Mouse (Mus musculus) stomach, embryonic 16.5 days (tissue): ENCODE results near the gene Top3a. TPM values are rescaled to one million over a fixed set of nuclear protein-coding genes. Genes with fewer than 3 reads are reported as not detected.
A peak's percentile ranks its signal among the peaks of the same experiment; 100 is the strongest.

Source experiments
- ATAC-seq: fragments of 200-750 bp; cut with Nextera tagmentation; 2 replicates; pipeline ENCODE4 v1.8.0; 2017; ENCODE audit warnings: moderate number of reproducible peaks, moderate TSS enrichment; ENCODE audit not compliant: insufficient read depth, low FRiP score
- H3K27ac ChIP-seq: fragments of 300-500 bp; sonication (generic); 2 replicates; pipeline ENCODE4 v1.5.1; 2014; ENCODE audit warnings: low read length
- H3K27me3 ChIP-seq: fragments of 300-500 bp; sonication (generic); 2 replicates; pipeline ENCODE4 v1.6.1; 2014; ENCODE audit warnings: low read length, control low read depth, mixed read lengths; ENCODE audit not compliant: control insufficient read depth, insufficient read depth
- H3K36me3 ChIP-seq: fragments of 300-500 bp; sonication (generic); 2 replicates; pipeline ENCODE4 v1.6.1; 2014; ENCODE audit warnings: low read length; ENCODE audit not compliant: control insufficient read depth, insufficient read depth
- H3K4me1 ChIP-seq: fragments of 300-500 bp; sonication (generic); 2 replicates; pipeline ENCODE4 v1.6.1; 2014; ENCODE audit warnings: low read length, control low read depth, mixed read lengths; ENCODE audit not compliant: control insufficient read depth, insufficient read depth
- H3K4me2 ChIP-seq: fragments of 300-500 bp; sonication (generic); 2 replicates; pipeline ENCODE4 v1.6.1; 2014; ENCODE audit warnings: low read depth, low read length, mixed read lengths
- H3K4me3 ChIP-seq: fragments of 300-500 bp; sonication (generic); replicated peaks from 2 replicates; pipeline ENCODE4 v1.5.1; 2014; ENCODE audit warnings: mild to moderate bottlenecking, low read length
- H3K9ac ChIP-seq: fragments of 300-500 bp; sonication (generic); 2 replicates; pipeline ENCODE4 v1.6.1; 2014; ENCODE audit warnings: low read length
- H3K9me3 ChIP-seq: fragments of 300-500 bp; sonication (generic); replicated peaks from 2 replicates; pipeline ENCODE4 v1.6.1; 2016; ENCODE audit warnings: low read length, control low read depth; ENCODE audit not compliant: control insufficient read depth
- WGBS: fragments of 180-500 bp; shearing (Covaris S2); extraction: QIAGEN DNeasy Blood & Tissue Kit; methylation state at CpG from one replicate; pipeline ENCODE4 v1.1.7; 2014; 5-methylcytosine and 5-hydroxymethylcytosine counted together
- polyA plus RNA-seq: library from polyadenylated mRNA; unstranded; fragments of >200 nt; fragmentation: Nextera tagmentation; extraction: Ambion mirVana; gene quantifications from 2 replicates; pipeline ENCODE4 v1.2.1, GENCODE M21; 2015

Gene Top3a
- polyA plus RNA-seq, 1 experiment from 2014 or later = 13.0 TPM

GRCm38 (mm10) chr11:60711218-60711617 lies 65.9 kb downstream of the Top3a start:
- no peak overlapping the region for H3K4me2 ChIP-seq
- peaks cover 5% of the 10 kb centered on the region; the same call in 1 of the 2 replicates for H3K4me1 ChIP-seq
- WGBS = 92% methylated on average over 17 of the region's 17 CpGs
- no peak for ATAC-seq
- peaks cover 42% of the 10 kb centered on the region for H3K36me3 ChIP-seq
- H3K27ac ChIP-seq = no peak overlapping the region
- H3K9ac ChIP-seq = no peak overlapping the region
- no peaks in the 10 kb centered on the region for H3K27me3 ChIP-seq
- no peaks in the 10 kb centered on the region for H3K9me3 ChIP-seq
- H3K4me3 ChIP-seq = no peak overlapping the region

GRCm38 (mm10) chr11:60709481-60710465 lies 67.4 kb downstream of the Top3a start:
- WGBS = 90% methylated on average over 45 of the region's 45 CpGs
- H3K4me2 ChIP-seq = no peak overlapping the region
- H3K4me3 ChIP-seq = no peak overlapping the region
- H3K27ac ChIP-seq = no peak overlapping the region
- peaks cover 42% of the 10 kb centered on the region for H3K36me3 ChIP-seq
- no peaks in the 10 kb centered on the region for H3K27me3 ChIP-seq
- H3K9ac ChIP-seq = no peak overlapping the region
- no peak for ATAC-seq
- H3K9me3 ChIP-seq = no peaks in the 10 kb centered on the region
- H3K4me1 ChIP-seq = peaks cover 5% of the 10 kb centered on the region; the same call in 1 of the 2 replicates

- H3K4me3 ChIP-seq = no peak overlapping the region
- H3K9ac ChIP-seq = no peak overlapping the region
- 87% methylated on average over 10 of the region's 10 CpGs for WGBS
- H3K9me3 ChIP-seq = no peaks in the 10 kb centered on the region
- no peak overlapping the region for H3K27ac ChIP-seq
- peaks cover 5% of the 10 kb centered on the region; the same call in 1 of the 2 replicates for H3K4me1 ChIP-seq
- no peaks in the 10 kb centered on the region for H3K27me3 ChIP-seq
- no peak overlapping the region for H3K4me2 ChIP-seq
- ATAC-seq = no peak
- H3K36me3 ChIP-seq = peaks cover 33% of the 10 kb centered on the region
Measured at GRCm38 (mm10) chr11:60708631-60709030, 68.5 kb downstream of the Top3a start.

- ATAC-seq = peak; percentile 63; the same call in 1 of the 2 replicates
- H3K36me3 ChIP-seq = peaks cover 27% of the 10 kb centered on the region
- H3K9ac ChIP-seq = peak overlapping the region; percentile 43
- WGBS = 57% methylated on average over 3 of the region's 3 CpGs
- no peaks in the 10 kb centered on the region for H3K9me3 ChIP-seq
- H3K4me3 ChIP-seq = no peak overlapping the region
- no peak overlapping the region for H3K4me2 ChIP-seq
- peak overlapping the region; percentile 50; the same call in 1 of the 2 replicates for H3K27ac ChIP-seq
- H3K4me1 ChIP-seq = peaks cover 5% of the 10 kb centered on the region; the same call in 1 of the 2 replicates
- H3K27me3 ChIP-seq = no peaks in the 10 kb centered on the region
Measured at GRCm38 (mm10) chr11:60707672-60708071, 69.5 kb downstream of the Top3a start.

- 84% methylated on average over 14 of the region's 14 CpGs for WGBS
- no peak overlapping the region for H3K4me2 ChIP-seq
- H3K9ac ChIP-seq = peak overlapping the region; percentile 43
- peaks cover 21% of the 10 kb centered on the region for H3K36me3 ChIP-seq
- no peak for ATAC-seq
- peaks cover 5% of the 10 kb centered on the region; the same call in 1 of the 2 replicates for H3K4me1 ChIP-seq
- H3K4me3 ChIP-seq = no peak overlapping the region
- H3K27me3 ChIP-seq = no peaks in the 10 kb centered on the region
- H3K9me3 ChIP-seq = no peaks in the 10 kb centered on the region
- peak overlapping the region; percentile 50; the same call in 1 of the 2 replicates for H3K27ac ChIP-seq
Measured at GRCm38 (mm10) chr11:60706696-60707480, 70.3 kb downstream of the Top3a start.

GRCm38 (mm10) chr11:60706076-60706475 lies 71.1 kb downstream of the Top3a start:
- Histone ChIP-seq H3K27ac (no peak overlapping the region), H3K4me1 (peaks cover 7% of the 10 kb centered on the region), H3K36me3 (peaks cover 20% of the 10 kb centered on the region), H3K4me2 (no peak overlapping the region), H3K9me3 (no peaks in the 10 kb centered on the region), H3K4me3 (no peak overlapping the region), H3K27me3 (no peaks in the 10 kb centered on the region), H3K9ac (no peak overlapping the region)
- ATAC-seq = no peak
- 91% methylated on average over 7 of the region's 7 CpGs for WGBS

- H3K27me3 ChIP-seq = no peaks in the 10 kb centered on the region
- WGBS = 82% methylated on average over 3 of the region's 3 CpGs
- peaks cover 15% of the 10 kb centered on the region for H3K4me1 ChIP-seq
- no peak overlapping the region for H3K4me3 ChIP-seq
- no peak overlapping the region for H3K4me2 ChIP-seq
- H3K9me3 ChIP-seq = no peaks in the 10 kb centered on the region
- H3K9ac ChIP-seq = no peak overlapping the region
- H3K27ac ChIP-seq = no peak overlapping the region
- H3K36me3 ChIP-seq = peaks cover 20% of the 10 kb centered on the region
- no peak for ATAC-seq
Measured at GRCm38 (mm10) chr11:60705255-60705654, 71.9 kb downstream of the Top3a start.

GRCm38 (mm10) chr11:60704023-60704880 lies 72.9 kb downstream of the Top3a start:
- peaks cover 16% of the 10 kb centered on the region for H3K4me1 ChIP-seq
- WGBS = 94% methylated on average over 19 of the region's 19 CpGs
- H3K27me3 ChIP-seq = no peaks in the 10 kb centered on the region
- H3K9ac ChIP-seq = no peak overlapping the region
- no peak overlapping the region for H3K4me2 ChIP-seq
- H3K27ac ChIP-seq = no peak overlapping the region
- H3K36me3 ChIP-seq = peaks cover 13% of the 10 kb centered on the region
- ATAC-seq = no peak
- H3K4me3 ChIP-seq = no peak overlapping the region
- no peaks in the 10 kb centered on the region for H3K9me3 ChIP-seq
